Mouse (Mus musculus): ENCODE measurements at regions not wholly inside any gene's neighbourhood (a gene's known extent, or its start where the extent isn't known, plus 50 kb on each side); places are given as distances from the start of the nearest gene placed in this dataset.
A peak's percentile ranks its signal among the peaks of the same experiment; 100 is the strongest.

- DNase-seq (ENCODE audit: extremely low spot score, low read depth, low spot score), result no peak
Measured at GRCm38 (mm10) chr13:47298010-47298409, 175.6 kb downstream of the Rnf144b start.

GRCm38 (mm10) chr13:47300486-47300885 lies 178.0 kb downstream of the Rnf144b start:
- DNase-seq (ENCODE audit: extremely low spot score, low read depth, low spot score), result no peak

- DNase-seq (ENCODE audit: extremely low spot score, low read depth, low spot score), result no peak
Measured at GRCm38 (mm10) chr13:47301070-47301469, 178.6 kb downstream of the Rnf144b start.

- DNase-seq (ENCODE audit: extremely low spot score, low read depth, low spot score), result no peak
Measured at GRCm38 (mm10) chr13:47309492-47309891, 187.0 kb downstream of the Rnf144b start.

GRCm38 (mm10) chr13:47310751-47311202 lies 188.3 kb downstream of the Rnf144b start:
- peak; percentile 14 for DNase-seq (ENCODE audit: extremely low spot score, low read depth, low spot score)

GRCm38 (mm10) chr13:47319549-47319948 lies 197.1 kb downstream of the Rnf144b start:
- no peak for DNase-seq (ENCODE audit: extremely low spot score, low read depth, low spot score)

GRCm38 (mm10) chr13:47321876-47322275 lies 199.4 kb downstream of the Rnf144b start:
- DNase-seq (ENCODE audit: extremely low spot score, low read depth, low spot score), result no peak

- no peak for DNase-seq (ENCODE audit: extremely low spot score, low read depth, low spot score)
Measured at GRCm38 (mm10) chr13:47335996-47336684, 213.7 kb downstream of the Rnf144b start.

- DNase-seq (ENCODE audit: extremely low spot score, low read depth, low spot score), result no peak
Measured at GRCm38 (mm10) chr13:47336865-47337441, 214.5 kb downstream of the Rnf144b start.

GRCm38 (mm10) chr13:47339411-47339810 lies 217.0 kb downstream of the Rnf144b start:
- DNase-seq (ENCODE audit: extremely low spot score, low read depth, low spot score), result no peak

GRCm38 (mm10) chr13:47342361-47342760 lies 219.9 kb downstream of the Rnf144b start:
- DNase-seq (ENCODE audit: extremely low spot score, low read depth, low spot score), result no peak

- no peak for DNase-seq (ENCODE audit: extremely low spot score, low read depth, low spot score)
Measured at GRCm38 (mm10) chr13:47345576-47345975, 223.1 kb downstream of the Rnf144b start.

GRCm38 (mm10) chr13:47347835-47348234 lies 225.4 kb downstream of the Rnf144b start:
- DNase-seq (ENCODE audit: extremely low spot score, low read depth, low spot score), result no peak

GRCm38 (mm10) chr13:47348517-47349145 lies 226.2 kb downstream of the Rnf144b start:
- DNase-seq (ENCODE audit: extremely low spot score, low read depth, low spot score), result peak; percentile 20

- no peak for DNase-seq (ENCODE audit: extremely low spot score, low read depth, low spot score)
Measured at GRCm38 (mm10) chr13:47354446-47354845, 232.0 kb downstream of the Rnf144b start.

GRCm38 (mm10) chr13:47355169-47355568 lies 232.7 kb downstream of the Rnf144b start:
- DNase-seq (ENCODE audit: extremely low spot score, low read depth, low spot score), result no peak

- DNase-seq (ENCODE audit: extremely low spot score, low read depth, low spot score), result no peak
Measured at GRCm38 (mm10) chr13:47358986-47359385, 236.5 kb downstream of the Rnf144b start.

GRCm38 (mm10) chr13:47365776-47366175 lies 243.3 kb downstream of the Rnf144b start:
- DNase-seq (ENCODE audit: extremely low spot score, low read depth, low spot score), result no peak

- DNase-seq (ENCODE audit: extremely low spot score, low read depth, low spot score), result no peak
Measured at GRCm38 (mm10) chr13:47368041-47368823, 245.8 kb downstream of the Rnf144b start.

- DNase-seq (ENCODE audit: extremely low spot score, low read depth, low spot score), result no peak
Measured at GRCm38 (mm10) chr13:47374583-47374982, 252.1 kb downstream of the Rnf144b start.

GRCm38 (mm10) chr13:47391023-47391422 lies 268.6 kb downstream of the Rnf144b start:
- no peak for DNase-seq (ENCODE audit: extremely low spot score, low read depth, low spot score)

Measured in hindlimb bud, embryonic 11.5 days (tissue).